Mouse (Mus musculus): Measurements from ENCODE around the gene Pus1.

GRCm38 (mm10) chr5:110769272-110769671, 11.2 kb downstream of the Pus1 start:
- TF ChIP-seq CTCF (IDR thresholded peaks at IDR 0.05; ENCODE audit: borderline replicate concordance, insufficient read depth, low read depth, low read length) (no peak), POLR2A (IDR thresholded peaks at IDR 0.05; ENCODE audit: borderline replicate concordance, insufficient read depth, low read length) (no peak)
